Mouse (Mus musculus) embryonic facial prominence, embryonic 15.5 days (tissue): Measurements from ENCODE around the gene Zfp46. TPM values are rescaled to one million over a fixed set of nuclear protein-coding genes. Genes with fewer than 3 reads are reported as not detected.

ENCODE experiments used
- ATAC-seq: fragments of 200-750 bp; cut with Nextera tagmentation; 2 replicates; pipeline ENCODE4 v1.8.0; 2017; ENCODE audit warnings: low read depth, moderate TSS enrichment; ENCODE audit not compliant: insufficient number of reproducible peaks, low FRiP score, low TSS enrichment
- H3K27ac ChIP-seq: fragments of 300-500 bp; sonication (generic); replicated peaks from 2 replicates; pipeline ENCODE4 v1.5.1; 2015; ENCODE audit warnings: mild to moderate bottlenecking, inconsistent platforms
- H3K27me3 ChIP-seq: fragments of 300-500 bp; sonication (generic); 2 replicates; pipeline ENCODE4 v1.6.1; 2015; ENCODE audit warnings: inconsistent platforms
- H3K36me3 ChIP-seq: fragments of 300-500 bp; sonication (generic); 2 replicates; pipeline ENCODE4 v1.6.1; 2015; ENCODE audit warnings: mild to moderate bottlenecking, inconsistent platforms
- H3K4me1 ChIP-seq: fragments of 300-500 bp; sonication (generic); 2 replicates; pipeline ENCODE4 v1.6.1; 2015; ENCODE audit warnings: inconsistent platforms
- H3K4me2 ChIP-seq: fragments of 300-500 bp; sonication (generic); replicated peaks from 2 replicates; pipeline ENCODE4 v1.6.1; 2015; ENCODE audit warnings: mild to moderate bottlenecking, inconsistent platforms
- H3K4me3 ChIP-seq: fragments of 300-500 bp; sonication (generic); replicated peaks from 2 replicates; pipeline ENCODE4 v1.5.1; 2015; ENCODE audit warnings: mild to moderate bottlenecking, inconsistent platforms
- H3K9ac ChIP-seq: fragments of 300-500 bp; sonication (generic); 2 replicates; pipeline ENCODE4 v1.6.1; 2015; ENCODE audit warnings: inconsistent platforms
- H3K9me3 ChIP-seq: fragments of 300-500 bp; sonication (generic); replicated peaks from 2 replicates; pipeline ENCODE4 v1.6.1; 2016; ENCODE audit warnings: inconsistent platforms
- WGBS: fragments of 180-500 bp; shearing (Covaris S2); methylation state at CpG from one replicate; pipeline ENCODE4 v1.1.7; 2015; 5-methylcytosine and 5-hydroxymethylcytosine counted together
- polyA plus RNA-seq: library from polyadenylated mRNA; unstranded; fragments of >200 nt; fragmentation: Nextera tagmentation; extraction: Ambion mirVana; gene quantifications from 2 replicates; pipeline ENCODE4 v1.2.1, GENCODE M21; 2015

The Zfp46 gene
- polyA plus RNA-seq, 1 experiment from 2014 or later = 25.0 TPM

- peak; percentile 41; the same call in 1 of the 2 replicates for ATAC-seq
- under 1% methylated on average over 46 of the region's 46 CpGs for WGBS
- Histone ChIP-seq H3K36me3 (peaks cover 22% of the 10 kb centered on the region), H3K4me1 (peaks cover 45% of the 10 kb centered on the region), H3K9me3 (no peaks in the 10 kb centered on the region), H3K27ac (0 out of 2 replicates have a peak within 1 kb of the TSS, but pooled peaks have one; percentile 67), H3K9ac (peak within 1 kb of the TSS; percentile 31), H3K4me3 (peak within 1 kb of the TSS; percentile 54), H3K27me3 (peaks cover 52% of the 10 kb centered on the region), H3K4me2 (peak within 1 kb of the TSS; percentile 92)
Observed at GRCm38 (mm10) chr4:136247729-136248463, 36.6 kb upstream of the Zfp46 start, which contains the start of gene Tcea3. Gene Tcea3 (plus strand): TSS chr4:136247729.

DNA sequence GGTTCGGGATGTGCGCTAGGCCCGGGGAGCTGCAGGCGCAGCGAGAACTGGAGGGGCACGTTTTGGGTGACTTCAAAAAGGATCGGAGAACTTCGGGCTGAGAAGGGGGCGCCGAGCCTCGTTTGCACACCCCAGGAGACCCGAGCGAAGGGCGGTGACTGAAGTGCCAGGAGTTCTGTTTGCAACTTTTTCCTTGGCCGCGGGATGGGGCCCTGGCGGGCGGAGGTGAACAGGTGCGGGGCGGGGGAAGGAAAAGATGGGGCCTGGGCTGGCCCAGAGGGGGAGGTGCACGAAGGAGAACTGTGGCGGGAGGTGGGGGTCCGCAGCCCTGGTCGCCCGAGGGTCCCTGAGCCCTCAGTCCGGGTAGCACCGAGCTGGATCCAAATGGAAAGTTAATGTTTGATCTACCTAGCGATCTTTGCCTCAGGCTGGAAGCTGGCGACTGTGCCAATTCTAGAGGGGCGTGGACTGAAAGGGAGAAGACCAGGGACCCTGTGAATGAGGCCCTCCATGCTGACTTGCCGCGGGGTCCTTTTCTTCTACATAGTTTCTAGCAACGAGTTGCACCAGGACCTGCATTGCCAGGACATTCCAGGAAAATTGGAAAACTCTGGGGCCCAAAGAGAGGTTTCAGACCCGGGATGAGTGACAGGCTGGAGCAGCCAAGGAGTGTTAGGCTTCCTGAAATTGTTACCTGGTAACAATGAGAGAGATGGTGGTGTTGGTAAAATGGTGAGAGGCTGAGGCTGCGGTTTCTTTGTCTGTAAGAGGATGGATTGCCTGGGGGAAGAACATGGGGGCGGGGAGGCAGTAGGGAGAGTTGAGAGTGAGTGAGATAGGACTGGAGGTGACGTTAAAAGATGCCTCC is 35.8 kb upstream of the Zfp46 start:
- H3K4me3 ChIP-seq = peak overlapping the region; percentile 54
- peaks cover 50% of the 10 kb centered on the region for H3K27me3 ChIP-seq
- H3K27ac ChIP-seq = peak overlapping the region; percentile 67
- H3K9me3 ChIP-seq = no peaks in the 10 kb centered on the region
- H3K4me2 ChIP-seq = peak overlapping the region; percentile 92
- H3K9ac ChIP-seq = peak overlapping the region; percentile 31; the same call in 1 of the 2 replicates
- H3K36me3 ChIP-seq = peaks cover 15% of the 10 kb centered on the region
- 1% methylated on average over 37 of the region's 37 CpGs for WGBS
- ATAC-seq = 0 out of 2 replicates have a peak, but pooled peaks have one; percentile 17
- H3K4me1 ChIP-seq = peaks cover 45% of the 10 kb centered on the region

DNA sequence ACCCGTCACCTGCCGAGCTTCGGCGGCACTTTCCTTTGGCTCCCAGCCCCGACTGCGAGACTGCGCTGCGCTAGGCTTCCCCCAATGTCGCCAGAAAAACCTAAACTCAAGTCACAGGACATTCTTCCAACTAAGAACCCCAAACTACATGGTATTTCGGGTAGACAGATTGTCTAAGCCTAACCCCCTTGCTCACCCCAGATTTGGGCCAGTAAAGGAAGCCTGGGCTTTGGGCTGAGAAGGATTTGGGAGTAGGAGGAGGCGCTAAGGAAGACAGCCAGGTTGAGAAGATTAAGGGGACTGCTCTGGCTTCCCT is 35.2 kb upstream of the Zfp46 start:
- ATAC-seq = no peak
- peaks cover 46% of the 10 kb centered on the region for H3K27me3 ChIP-seq
- H3K27ac ChIP-seq = peak overlapping the region; percentile 67
- H3K9me3 ChIP-seq = no peaks in the 10 kb centered on the region
- peak overlapping the region; percentile 54 for H3K4me3 ChIP-seq
- peaks cover 9% of the 10 kb centered on the region; the same call in 1 of the 2 replicates for H3K36me3 ChIP-seq
- H3K4me2 ChIP-seq = peak overlapping the region; percentile 92
- 12% methylated on average over 11 of the region's 11 CpGs for WGBS
- no peak overlapping the region for H3K9ac ChIP-seq
- peaks cover 45% of the 10 kb centered on the region for H3K4me1 ChIP-seq

GRCm38 (mm10) chr4:136249780-136250179 is 34.7 kb upstream of the Zfp46 start:
- peaks cover 42% of the 10 kb centered on the region for H3K27me3 ChIP-seq
- no peak overlapping the region for H3K9ac ChIP-seq
- H3K4me1 ChIP-seq = peaks cover 45% of the 10 kb centered on the region
- H3K36me3 ChIP-seq = peaks cover 5% of the 10 kb centered on the region; the same call in 1 of the 2 replicates
- H3K27ac ChIP-seq = peak overlapping the region; percentile 67
- peak; percentile 30; the same call in 1 of the 2 replicates for ATAC-seq
- no peaks in the 10 kb centered on the region for H3K9me3 ChIP-seq
- H3K4me3 ChIP-seq = 0 out of 2 replicates have a peak overlapping the region, but pooled peaks have one; percentile 54
- H3K4me2 ChIP-seq = peak overlapping the region; percentile 92
- WGBS = 27% methylated on average over 9 of the region's 9 CpGs

GRCm38 (mm10) chr4:136255919-136256318 is 28.6 kb upstream of the Zfp46 start:
- no peaks in the 10 kb centered on the region for H3K4me1 ChIP-seq
- no peaks in the 10 kb centered on the region for H3K36me3 ChIP-seq
- H3K4me3 ChIP-seq = no peak overlapping the region
- 68% methylated on average over 6 of the region's 6 CpGs for WGBS
- H3K4me2 ChIP-seq = no peak overlapping the region
- no peak overlapping the region for H3K27ac ChIP-seq
- H3K27me3 ChIP-seq = no peaks in the 10 kb centered on the region
- no peak overlapping the region for H3K9ac ChIP-seq
- ATAC-seq = no peak
- no peaks in the 10 kb centered on the region for H3K9me3 ChIP-seq

GRCm38 (mm10) chr4:136256696-136257095 is 27.8 kb upstream of the Zfp46 start:
- Histone ChIP-seq H3K36me3 (no peaks in the 10 kb centered on the region), H3K9ac (no peak overlapping the region), H3K4me2 (no peak overlapping the region), H3K4me1 (no peaks in the 10 kb centered on the region), H3K4me3 (no peak overlapping the region), H3K27ac (no peak overlapping the region), H3K9me3 (no peaks in the 10 kb centered on the region), H3K27me3 (no peaks in the 10 kb centered on the region)
- no peak for ATAC-seq
- WGBS = 73% methylated on average over 10 of the region's 10 CpGs

- ATAC-seq = no peak
- H3K9me3 ChIP-seq = no peaks in the 10 kb centered on the region
- no peak overlapping the region for H3K4me3 ChIP-seq
- no peak overlapping the region for H3K27ac ChIP-seq
- H3K36me3 ChIP-seq = no peaks in the 10 kb centered on the region
- no peak overlapping the region for H3K9ac ChIP-seq
- WGBS = 62% methylated on average over 3 of the region's 3 CpGs
- H3K27me3 ChIP-seq = no peaks in the 10 kb centered on the region
- H3K4me1 ChIP-seq = no peaks in the 10 kb centered on the region
- no peak overlapping the region for H3K4me2 ChIP-seq
Observed at GRCm38 (mm10) chr4:136259916-136260315, 24.6 kb upstream of the Zfp46 start.

- 39% methylated on average over 10 of the region's 10 CpGs for WGBS
- Histone ChIP-seq H3K36me3 (no peaks in the 10 kb centered on the region), H3K9me3 (no peaks in the 10 kb centered on the region), H3K9ac (no peak overlapping the region), H3K4me3 (no peak overlapping the region), H3K27me3 (no peaks in the 10 kb centered on the region), H3K4me1 (no peaks in the 10 kb centered on the region), H3K4me2 (no peak overlapping the region), H3K27ac (no peak overlapping the region; the same call in 1 of the 2 replicates)
- ATAC-seq = no peak
Observed at GRCm38 (mm10) chr4:136260491-136261180, 23.8 kb upstream of the Zfp46 start.

DNA sequence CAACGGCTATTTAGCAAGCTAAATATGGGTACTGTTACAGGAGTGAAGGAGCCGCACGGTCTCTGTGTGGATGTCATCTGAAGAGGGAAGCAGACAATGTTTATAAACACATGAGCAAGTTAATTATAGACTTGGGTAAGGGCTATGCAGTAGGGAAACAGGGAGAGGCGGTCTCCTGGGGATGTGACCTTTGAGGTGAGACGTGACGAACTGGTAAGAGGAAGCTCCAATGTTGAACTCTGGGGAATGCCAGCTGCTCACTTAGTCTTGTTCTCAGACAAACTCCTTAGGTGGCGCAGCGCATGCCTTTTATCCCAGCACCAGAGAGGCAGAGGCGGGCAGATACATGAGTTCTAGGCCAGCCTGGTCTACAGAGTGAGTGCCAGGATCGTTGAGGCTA is 22.6 kb upstream of the Zfp46 start:
- no peak overlapping the region for H3K9ac ChIP-seq
- no peaks in the 10 kb centered on the region for H3K27me3 ChIP-seq
- no peak overlapping the region for H3K4me3 ChIP-seq
- no peaks in the 10 kb centered on the region for H3K36me3 ChIP-seq
- no peaks in the 10 kb centered on the region; the same call in 1 of the 2 replicates for H3K4me1 ChIP-seq
- no peak overlapping the region for H3K27ac ChIP-seq
- no peak for ATAC-seq
- H3K9me3 ChIP-seq = no peaks in the 10 kb centered on the region
- WGBS = 64% methylated on average over 10 of the region's 10 CpGs
- no peak overlapping the region for H3K4me2 ChIP-seq

DNA sequence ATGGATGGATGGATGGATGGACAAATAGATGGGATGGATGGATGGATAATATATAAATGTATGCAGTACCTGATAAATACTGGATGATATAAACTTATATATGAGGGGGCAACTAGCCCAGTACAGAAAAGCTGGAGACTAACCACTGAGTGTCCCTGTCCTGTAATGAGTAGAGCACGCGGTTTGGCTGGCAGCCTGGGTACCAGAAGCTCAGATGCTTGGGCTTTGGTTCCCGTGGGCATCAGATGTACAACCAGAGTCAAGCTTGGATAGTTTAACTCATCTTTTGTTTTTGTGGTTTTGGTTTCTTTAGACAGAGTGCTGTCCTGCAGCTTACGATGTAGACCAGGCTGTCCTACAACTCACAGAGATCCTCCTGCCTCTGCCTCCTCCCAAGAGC is 20.9 kb upstream of the Zfp46 start:
- H3K36me3 ChIP-seq = no peaks in the 10 kb centered on the region
- H3K9me3 ChIP-seq = no peaks in the 10 kb centered on the region
- no peak overlapping the region for H3K4me2 ChIP-seq
- 87% methylated on average over 4 of the region's 4 CpGs for WGBS
- H3K9ac ChIP-seq = no peak overlapping the region
- no peak for ATAC-seq
- no peaks in the 10 kb centered on the region; the same call in 1 of the 2 replicates for H3K4me1 ChIP-seq
- H3K27me3 ChIP-seq = no peaks in the 10 kb centered on the region
- H3K4me3 ChIP-seq = no peak overlapping the region
- no peak overlapping the region for H3K27ac ChIP-seq
